ENCODE assay signal across 16 mouse cellular contexts in the genomic region with DNA sequence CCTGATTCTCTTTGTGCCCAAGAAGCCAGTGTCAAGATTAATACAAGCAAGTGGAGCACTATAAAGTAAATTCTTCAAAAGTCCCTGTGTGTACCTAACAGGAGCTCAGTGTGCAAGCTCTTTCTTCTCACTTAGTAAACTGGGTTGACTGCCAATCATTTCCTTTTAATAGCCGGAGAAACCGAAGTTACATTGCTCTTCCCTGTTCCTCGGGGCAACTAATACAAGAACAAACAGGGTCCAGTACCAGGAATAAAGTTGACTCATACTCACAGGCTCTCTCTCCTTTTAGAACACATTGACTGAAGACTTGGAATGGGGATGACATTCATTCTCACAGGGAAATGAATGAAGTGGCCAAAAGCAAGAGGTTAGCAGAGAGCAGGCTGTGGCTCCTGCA. TPM values are rescaled to one million over a fixed set of nuclear protein-coding genes. Genes with fewer than 3 reads are reported as not detected.
DNase-seq lines count a peak whose midpoint lies in the region; ATAC-seq lines count a peak whose summit lies in the region.
"Had no signal": no experiment of that assay in that cellular context is flagged by ENCODE, and none has a peak within 500 bp of the region (broad histone marks: within the 10 kb centered on the region; RNA-seq: fewer than 3 reads in every experiment).

No protein-coding gene starts in this region.

- peak overlapping the region; percentile 48 for H3K9ac ChIP-seq in heart, embryonic 16.5 days (ENCODE audit: low read length)
- no peak overlapping the region for H3K9ac ChIP-seq in stomach, embryonic 16.5 days (ENCODE audit: low read length)
- H3K9ac ChIP-seq: hindbrain, embryonic 13.5 days; limb, embryonic 13.5 days had no signal

- H3K36me3 ChIP-seq in heart, embryonic 16.5 days (ENCODE audit: control insufficient read depth, insufficient read depth), result no peaks in the 10 kb centered on the region
- H3K36me3 ChIP-seq in stomach, embryonic 16.5 days (ENCODE audit: control insufficient read depth, insufficient read depth, low read length), result no peaks in the 10 kb centered on the region
- H3K36me3 ChIP-seq: G1E; hindbrain, embryonic 13.5 days; limb, embryonic 13.5 days had no signal

- DNase-seq in heart, adult 9 months (ENCODE audit: low spot score in 2 of 2), result peak; percentile 47 to 52
- no peak for DNase-seq in heart, adult 11 months
- DNase-seq in lung, postnatal 25 days (ENCODE audit: low spot score), result peak; percentile 54
- no peak for DNase-seq in lung, postnatal 4 days
- DNase-seq in cerebellum, adult 9-10 months, result no peak
- no peak for DNase-seq in urinary bladder, adult 18-20 months (ENCODE audit: low spot score in 2 of 2)
- DNase-seq: cerebellum, adult 11-12 months; kidney, adult 18-20 months; kidney, postnatal 4 days had no signal

- H3K4me3 ChIP-seq in heart, embryonic 16.5 days (ENCODE audit: low read length), result no peak overlapping the region
- no peak overlapping the region for H3K4me3 ChIP-seq in stomach, embryonic 16.5 days (replicated peaks; ENCODE audit: low read length)
- H3K4me3 ChIP-seq: hindbrain, embryonic 13.5 days; limb, embryonic 13.5 days; myocyte had no signal

- H3K9me3 ChIP-seq in heart, embryonic 16.5 days (replicated peaks; ENCODE audit: control insufficient read depth, low read length), result no peaks in the 10 kb centered on the region
- H3K9me3 ChIP-seq in stomach, embryonic 16.5 days (replicated peaks; ENCODE audit: control insufficient read depth, low read length), result no peaks in the 10 kb centered on the region
- H3K9me3 ChIP-seq: G1E; hindbrain, embryonic 13.5 days; limb, embryonic 13.5 days had no signal

- 42% methylated on average over 3 of the region's 3 CpGs for WGBS in heart, embryonic 16.5 days
- WGBS in stomach, embryonic 16.5 days, result 52% methylated on average over 3 of the region's 3 CpGs

- no peaks in the 10 kb centered on the region for H3K27me3 ChIP-seq in heart, embryonic 16.5 days (ENCODE audit: control insufficient read depth, insufficient read depth, low read length)
- no peaks in the 10 kb centered on the region for H3K27me3 ChIP-seq in stomach, embryonic 16.5 days (ENCODE audit: control insufficient read depth, insufficient read depth, low read length)
- H3K27me3 ChIP-seq: hindbrain, embryonic 13.5 days; limb, embryonic 13.5 days had no signal

- ATAC-seq in heart, embryonic 16.5 days (replicated peaks; ENCODE audit: extremely low read depth, insufficient read depth, low FRiP score), result no peak
- ATAC-seq in stomach, embryonic 16.5 days (ENCODE audit: insufficient read depth, low FRiP score), result no peak
- ATAC-seq: forebrain, embryonic 14.5 days had no signal

- peaks cover 52% of the 10 kb centered on the region for H3K4me1 ChIP-seq in heart, embryonic 16.5 days (ENCODE audit: control insufficient read depth, insufficient read depth, low read length)
- H3K4me1 ChIP-seq in stomach, embryonic 16.5 days (ENCODE audit: control insufficient read depth, insufficient read depth, low read length), result peaks cover 11% of the 10 kb centered on the region

- peak overlapping the region; percentile 59 for H3K4me2 ChIP-seq in heart, embryonic 16.5 days (ENCODE audit: low read depth, low read length)
- no peak overlapping the region for H3K4me2 ChIP-seq in stomach, embryonic 16.5 days (ENCODE audit: low read depth, low read length)
- H3K4me2 ChIP-seq: hindbrain, embryonic 13.5 days; limb, embryonic 13.5 days had no signal

- H3K27ac ChIP-seq in heart, embryonic 16.5 days (ENCODE audit: low read length), result peak overlapping the region; percentile 98
- 0 out of 2 replicates have a peak overlapping the region, but pooled peaks have one; percentile 36 for H3K27ac ChIP-seq in stomach, embryonic 16.5 days (ENCODE audit: low read length)
- H3K27ac ChIP-seq: hindbrain, embryonic 13.5 days; limb, embryonic 13.5 days had no signal

RNA-seq across cellular contexts. Expression of a gene that starts 37.8 kb away (rescaled TPM):
- polyA plus RNA-seq in heart, embryonic 16.5 days (2015; fragmentation: Nextera tagmentation; extraction: Ambion mirVana), result 79.9 and 84.1 TPM in 2 replicates
- 36.6 and 36.8 TPM in 2 replicates for polyA plus RNA-seq in stomach, embryonic 16.5 days (2015; fragmentation: Nextera tagmentation; extraction: Ambion mirVana)

Comparison
In these comparisons a context has a peak if more than half of its experiments do, and no peak if none do; other contexts are left out.
1. DNase-seq: peak in heart, adult 9 months (2 of 2) and lung, postnatal 25 days (single experiment); none in heart, adult 11 months (single experiment), lung, postnatal 4 days (0 of 2), cerebellum, adult 9-10 months (single experiment) and urinary bladder, adult 18-20 months (0 of 2).